Mouse (Mus musculus): ENCODE measurements around the gene Shc1. TPM values are rescaled to one million over a fixed set of nuclear protein-coding genes. Genes with fewer than 3 reads are reported as not detected.
"Not testable (repeated sequence)": the region's sequence is repeated elsewhere in the genome, so short reads cannot be mapped to it uniquely, and the experiment has no call there.

The Shc1 gene
- total RNA-seq, 1 experiment from 2014 or later: 58.1 TPM

DNA sequence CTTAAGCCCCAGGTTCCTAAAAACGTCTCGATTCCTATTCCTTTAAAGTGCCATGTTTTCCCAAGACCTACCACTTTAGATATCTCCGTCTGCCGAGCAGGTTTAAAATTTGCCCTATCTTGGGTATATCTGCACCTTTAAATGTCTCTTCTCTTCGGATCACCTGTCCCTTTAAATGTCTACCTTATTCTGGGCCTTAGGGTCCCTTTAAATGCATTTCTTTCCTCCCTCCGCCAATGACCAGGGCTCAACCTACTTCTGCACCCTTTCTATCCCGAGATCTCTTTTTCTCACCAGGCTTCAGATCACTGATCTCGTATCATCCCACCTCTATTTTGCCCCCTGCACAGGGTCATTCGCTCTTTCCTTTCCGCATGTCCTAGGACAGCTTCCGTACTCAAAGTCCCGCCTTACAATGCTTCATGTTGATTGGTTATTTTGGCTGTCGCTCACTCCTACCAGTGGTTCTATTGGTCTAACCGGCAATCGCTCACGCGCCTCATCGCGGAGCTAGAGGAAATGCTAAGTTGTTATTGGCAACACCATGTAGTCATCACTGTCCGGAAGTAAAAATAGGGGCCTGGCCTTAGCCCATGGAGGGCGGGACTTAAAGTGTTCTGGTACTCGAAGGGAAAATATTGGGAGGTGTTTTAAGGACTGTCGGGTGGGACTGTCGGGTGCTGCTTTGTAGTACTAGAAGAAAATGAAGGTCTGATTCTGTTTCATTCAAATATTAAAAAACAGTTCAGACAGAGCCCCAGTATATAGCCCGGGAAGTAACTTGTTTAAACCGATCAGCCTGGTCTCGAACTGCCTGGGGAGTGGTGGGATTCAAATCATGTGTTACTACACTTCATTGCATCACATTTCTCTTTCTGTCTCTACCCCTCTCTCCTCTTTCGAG, 6.5 kb upstream of the Shc1 start, which contains the start of gene Flad1:
TSS of gene Flad1 (minus strand) at position 381 of the 904 bp plus-strand sequence.
- ATAC-seq (ENCODE audit: extremely low read depth, insufficient number of reproducible peaks, low FRiP score, poor library complexity, severe bottlenecking): peak; percentile 100

GRCm38 (mm10) chr3:89416158-89416557, 2.1 kb upstream of the Shc1 start:
- no peak for ATAC-seq (ENCODE audit: extremely low read depth, insufficient number of reproducible peaks, low FRiP score, poor library complexity, severe bottlenecking)

DNA sequence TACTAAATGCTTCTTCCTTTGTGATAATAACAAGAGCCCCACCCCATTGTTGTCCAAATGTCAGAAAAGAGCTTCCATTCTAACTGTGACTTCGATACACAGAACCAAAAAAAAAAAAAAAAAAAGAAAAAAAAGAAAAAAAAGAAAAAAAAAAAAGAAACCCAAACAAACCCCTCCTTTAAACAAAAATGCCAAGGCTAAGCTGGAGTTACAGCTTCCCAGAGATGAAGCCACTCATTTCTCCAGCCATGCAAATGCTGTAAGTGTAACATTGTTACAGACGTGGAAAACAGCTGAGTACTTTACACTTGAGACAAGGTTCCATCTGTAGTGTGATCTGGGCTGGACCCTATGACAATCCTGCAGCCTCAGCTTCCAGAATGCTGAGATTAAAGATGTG, 1.1 kb upstream of the Shc1 start:
- no peak for ATAC-seq (ENCODE audit: extremely low read depth, insufficient number of reproducible peaks, low FRiP score, poor library complexity, severe bottlenecking)

- no peak for ATAC-seq (ENCODE audit: extremely low read depth, insufficient number of reproducible peaks, low FRiP score, poor library complexity, severe bottlenecking)
These were observed 438 bp upstream of the Shc1 start for GRCm38 (mm10) chr3:89417840-89418169.

- ATAC-seq (ENCODE audit: extremely low read depth, insufficient number of reproducible peaks, low FRiP score, poor library complexity, severe bottlenecking): no peak
These were observed 613 bp downstream of the Shc1 start for GRCm38 (mm10) chr3:89418861-89419250.

GRCm38 (mm10) chr3:89419571-89419970, 1.3 kb downstream of the Shc1 start:
- no peak for ATAC-seq (ENCODE audit: extremely low read depth, insufficient number of reproducible peaks, low FRiP score, poor library complexity, severe bottlenecking)

DNA sequence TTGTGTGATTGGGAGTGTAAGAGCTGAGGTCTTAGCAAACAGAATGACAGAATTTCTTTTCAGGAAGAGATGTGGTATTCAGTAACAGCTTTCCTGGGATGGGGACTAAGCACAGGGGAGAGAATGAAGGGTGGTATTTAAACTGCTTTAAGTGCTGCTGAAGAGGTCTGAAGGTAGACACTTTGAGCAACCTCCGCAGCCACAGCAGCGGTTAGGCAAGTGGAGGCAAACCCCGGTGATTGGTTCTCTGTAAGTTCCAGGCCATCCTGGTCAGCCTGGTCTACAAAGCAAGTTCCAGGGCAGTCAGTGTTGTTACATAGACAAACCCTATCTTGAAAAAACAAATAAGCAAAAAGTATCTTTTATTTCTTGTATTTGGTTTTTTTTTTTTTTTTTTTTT, 1.7 kb downstream of the Shc1 start:
- ATAC-seq (ENCODE audit: extremely low read depth, insufficient number of reproducible peaks, low FRiP score, poor library complexity, severe bottlenecking): no peak

GRCm38 (mm10) chr3:89420421-89420820, 2.2 kb downstream of the Shc1 start:
- ATAC-seq (ENCODE audit: extremely low read depth, insufficient number of reproducible peaks, low FRiP score, poor library complexity, severe bottlenecking): no peak

DNA sequence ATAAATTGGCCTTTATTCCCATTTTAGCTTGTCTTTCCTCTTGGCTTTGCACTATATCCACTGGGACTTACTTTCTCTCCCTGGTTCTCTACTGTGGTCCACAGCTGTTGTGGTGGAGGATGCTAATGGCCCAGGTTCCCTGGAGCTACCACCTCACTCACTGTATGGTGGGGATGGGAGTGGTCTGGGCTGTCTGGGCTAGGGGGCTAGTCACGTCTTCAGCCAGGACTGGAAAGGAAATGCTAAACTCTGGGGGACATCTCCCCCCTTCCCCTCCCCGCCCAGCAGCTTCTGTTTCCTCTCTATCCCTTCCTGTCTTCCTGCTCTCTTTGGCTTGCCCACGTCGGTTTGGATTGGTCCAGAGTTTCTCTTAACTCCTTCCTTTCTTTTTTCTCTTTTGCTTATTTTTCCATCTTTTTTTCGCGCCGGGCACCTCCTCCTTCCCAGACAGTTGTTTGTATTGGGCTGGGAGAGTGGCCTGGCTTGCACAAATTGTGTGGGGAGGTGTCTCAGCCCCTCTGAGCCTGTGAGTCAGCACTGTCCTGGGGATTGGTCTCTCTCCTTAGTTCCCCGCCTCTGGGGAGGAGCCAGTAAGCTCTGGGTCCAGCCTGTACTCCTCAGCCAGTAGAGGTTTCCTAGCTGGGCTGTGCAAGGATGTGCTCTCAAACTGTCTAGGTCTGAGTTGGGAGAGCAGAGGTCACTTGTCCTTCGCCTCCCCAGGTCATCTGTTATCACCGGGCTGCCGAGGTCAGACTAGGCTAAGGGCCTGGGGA, 2.9 kb downstream of the Shc1 start:
- ATAC-seq (ENCODE audit: extremely low read depth, insufficient number of reproducible peaks, low FRiP score, poor library complexity, severe bottlenecking): peak; percentile 42

DNA sequence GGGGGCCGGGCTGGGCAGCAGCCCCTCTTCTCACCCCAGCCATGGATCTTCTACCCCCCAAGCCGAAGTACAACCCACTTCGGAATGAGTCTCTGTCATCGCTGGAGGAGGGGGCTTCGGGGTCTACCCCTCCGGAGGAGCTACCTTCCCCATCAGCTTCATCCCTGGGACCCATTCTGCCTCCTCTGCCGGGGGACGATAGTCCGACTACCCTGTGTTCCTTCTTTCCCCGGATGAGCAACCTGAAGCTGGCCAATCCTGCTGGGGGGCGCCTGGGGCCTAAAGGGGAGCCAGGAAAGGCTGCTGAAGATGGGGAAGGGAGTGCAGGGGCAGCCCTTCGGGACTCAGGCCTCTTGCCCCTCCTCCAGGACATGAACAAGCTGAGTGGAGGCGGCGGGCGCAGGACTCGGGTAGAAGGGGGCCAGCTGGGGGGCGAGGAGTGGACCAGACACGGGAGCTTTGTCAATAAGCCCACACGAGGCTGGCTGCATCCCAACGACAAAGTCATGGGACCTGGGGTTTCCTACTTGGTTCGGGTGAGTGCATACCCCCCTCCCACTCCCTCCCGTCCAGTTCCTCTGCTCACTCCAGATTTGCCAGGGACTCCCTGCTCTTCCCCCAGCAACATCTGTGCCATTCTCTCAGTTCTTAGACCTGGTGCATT, 3.7 kb downstream of the Shc1 start:
- no peak for ATAC-seq (ENCODE audit: extremely low read depth, insufficient number of reproducible peaks, low FRiP score, poor library complexity, severe bottlenecking)

DNA sequence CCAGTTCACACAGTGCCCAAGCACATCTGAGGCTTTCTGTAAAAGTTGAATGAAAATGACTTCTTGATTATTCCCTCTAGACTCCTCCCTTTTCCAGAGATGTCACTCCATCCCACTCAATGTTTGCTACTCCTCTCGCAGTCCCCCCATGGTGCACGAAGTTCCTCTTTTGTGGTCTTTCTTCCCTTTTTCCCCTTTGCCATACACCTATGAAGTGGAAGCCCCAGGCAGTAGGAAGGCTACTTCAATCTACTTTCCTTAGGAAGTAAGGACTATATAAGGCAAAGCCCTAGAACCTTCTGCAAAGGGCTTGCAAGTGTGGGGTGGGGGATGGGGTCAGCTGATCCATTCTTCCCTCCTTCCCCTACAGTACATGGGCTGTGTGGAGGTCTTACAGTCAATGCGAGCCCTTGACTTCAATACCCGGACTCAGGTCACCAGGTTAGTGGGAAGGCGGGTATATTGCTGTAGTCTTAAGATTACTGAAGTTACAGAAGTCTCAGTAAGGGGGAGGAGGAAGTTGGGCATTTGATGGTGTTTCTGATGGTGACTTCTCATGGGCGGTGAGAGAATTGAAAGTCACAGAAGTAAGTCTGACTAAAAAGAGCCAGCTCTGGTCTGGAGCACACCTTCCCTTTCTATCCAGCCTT, 4.4 kb downstream of the Shc1 start:
- no peak for ATAC-seq (ENCODE audit: extremely low read depth, insufficient number of reproducible peaks, low FRiP score, poor library complexity, severe bottlenecking)

DNA sequence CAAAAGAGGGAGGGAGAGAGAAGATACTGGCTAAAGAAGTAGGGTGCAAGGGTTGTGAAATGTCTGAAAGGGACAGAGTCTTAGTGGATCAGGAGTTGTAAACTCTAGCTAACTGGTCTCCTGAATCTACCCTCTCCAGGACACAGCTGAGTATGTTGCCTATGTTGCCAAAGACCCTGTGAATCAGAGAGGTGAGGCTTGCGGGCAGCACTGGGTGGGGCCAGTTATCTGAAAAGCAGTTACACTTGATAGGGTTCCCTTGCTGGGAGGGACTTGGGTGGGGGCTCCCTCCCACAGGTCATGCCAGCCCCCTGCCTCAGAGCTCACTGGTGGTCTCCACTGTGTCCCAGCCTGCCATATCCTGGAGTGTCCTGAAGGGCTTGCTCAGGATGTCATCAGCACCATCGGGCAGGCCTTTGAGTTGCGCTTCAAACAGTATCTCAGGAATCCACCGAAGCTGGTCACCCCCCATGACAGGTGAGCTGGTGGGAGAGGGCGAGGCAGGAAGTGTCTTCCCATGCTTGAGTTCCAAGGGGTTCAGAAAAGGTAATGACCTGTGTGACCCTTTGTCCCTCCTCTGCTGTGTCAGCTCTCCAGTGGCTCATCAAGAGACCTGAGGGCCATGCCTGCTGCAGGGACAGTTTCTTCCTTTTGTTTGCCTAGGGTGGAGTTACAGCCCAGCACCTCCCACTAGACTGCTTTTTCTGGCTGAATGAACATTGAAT, 6.3 kb downstream of the Shc1 start:
- no peak for ATAC-seq (ENCODE audit: extremely low read depth, insufficient number of reproducible peaks, low FRiP score, poor library complexity, severe bottlenecking)

GRCm38 (mm10) chr3:89425141-89425525, 6.9 kb downstream of the Shc1 start:
- ATAC-seq (ENCODE audit: extremely low read depth, insufficient number of reproducible peaks, low FRiP score, poor library complexity, severe bottlenecking): no peak

DNA sequence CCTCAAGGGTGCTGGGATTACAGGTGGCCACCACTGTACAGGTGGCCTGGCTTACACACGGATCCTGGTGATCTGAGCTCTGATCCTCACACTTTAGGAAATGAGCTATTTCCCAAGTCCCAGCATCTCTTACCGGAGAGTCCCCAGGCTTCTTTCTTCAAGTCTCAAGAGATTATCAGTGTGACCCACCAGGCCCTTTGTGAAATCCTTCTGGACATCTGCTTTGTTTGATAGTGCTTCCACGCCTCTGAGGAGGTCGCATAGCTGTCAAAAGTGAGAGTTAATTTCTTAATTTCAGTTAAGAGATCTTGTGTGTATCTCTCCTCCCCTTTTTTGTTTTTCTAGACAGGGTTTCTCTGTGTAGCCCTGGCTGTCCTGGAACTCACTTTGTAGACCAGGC, 7.6 kb downstream of the Shc1 start:
- ATAC-seq (ENCODE audit: extremely low read depth, insufficient number of reproducible peaks, low FRiP score, poor library complexity, severe bottlenecking): no peak

GRCm38 (mm10) chr3:89429021-89429420, 10.8 kb downstream of the Shc1 start:
- not testable (repeated sequence) for ATAC-seq (ENCODE audit: extremely low read depth, insufficient number of reproducible peaks, low FRiP score, poor library complexity, severe bottlenecking)

DNA sequence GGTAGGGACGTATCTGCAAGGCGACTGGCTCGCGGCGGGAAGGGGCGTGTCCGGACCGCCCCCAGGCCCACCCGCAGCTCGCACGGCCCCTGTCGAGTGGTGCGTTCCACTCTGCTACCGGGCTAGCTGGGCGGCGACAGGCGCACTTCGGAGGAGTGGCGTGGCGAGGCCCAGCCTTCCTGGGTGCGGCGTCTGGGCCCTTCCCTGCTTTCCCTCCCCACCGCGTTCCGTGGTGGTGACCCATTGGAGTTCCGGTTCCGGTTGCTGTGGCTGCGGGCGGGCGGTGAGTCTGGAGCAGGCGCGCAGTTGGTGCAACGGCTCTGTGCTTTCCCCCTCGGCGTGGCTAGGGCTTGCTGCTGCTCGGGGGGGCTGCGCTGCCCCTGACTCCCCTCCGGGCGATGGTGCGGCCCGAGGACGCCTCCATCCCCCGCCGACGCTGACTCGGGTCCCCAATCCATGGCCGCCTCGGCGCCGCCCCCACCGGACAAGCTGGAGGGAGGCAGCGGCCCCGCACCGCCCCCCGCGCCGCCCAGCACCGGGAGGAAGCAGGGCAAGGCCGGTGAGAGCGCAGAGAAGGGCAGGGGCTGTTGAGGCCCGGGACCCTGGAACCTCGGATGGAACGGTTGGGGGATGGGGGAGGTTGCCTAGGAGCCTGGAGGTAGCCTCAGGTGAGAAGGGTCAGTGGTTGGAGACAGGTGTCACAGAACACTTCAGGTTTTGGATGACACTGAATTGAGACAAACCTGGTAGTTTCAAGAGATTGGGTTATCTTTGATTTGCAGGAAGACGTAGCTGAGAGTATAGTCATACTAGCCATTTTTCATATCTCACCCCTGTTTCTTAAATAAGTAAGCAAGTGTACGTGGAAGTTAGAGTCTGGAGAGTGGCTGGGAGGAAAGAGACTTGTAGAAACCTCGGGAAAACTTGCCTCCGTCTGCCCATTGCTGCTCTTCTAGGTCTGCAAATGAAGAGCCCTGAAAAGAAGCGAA, 12.2 kb downstream of the Shc1 start, which contains the start of gene Pygo2:
TSS of gene Pygo2 (plus strand) at position 44 of the 989 bp plus-strand sequence.
- ATAC-seq (ENCODE audit: extremely low read depth, insufficient number of reproducible peaks, low FRiP score, poor library complexity, severe bottlenecking): peak; percentile 90

DNA sequence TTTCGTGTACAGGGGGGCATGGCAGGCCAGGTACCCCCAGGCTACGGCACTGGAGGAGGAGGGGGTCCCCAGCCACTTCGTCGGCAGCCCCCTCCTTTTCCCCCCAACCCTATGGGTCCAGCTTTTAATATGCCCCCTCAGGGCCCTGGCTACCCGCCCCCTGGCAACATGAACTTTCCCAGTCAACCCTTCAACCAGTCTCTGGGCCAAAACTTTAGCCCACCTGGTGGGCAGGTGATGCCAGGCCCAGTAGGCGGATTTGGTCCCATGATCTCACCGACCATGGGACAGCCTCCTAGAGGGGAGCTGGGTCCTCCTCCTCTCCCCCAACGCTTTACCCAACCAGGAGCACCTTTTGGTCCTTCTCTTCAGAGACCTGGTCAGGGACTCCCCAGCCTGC, 14.4 kb downstream of the Shc1 start:
- ATAC-seq (ENCODE audit: extremely low read depth, insufficient number of reproducible peaks, low FRiP score, poor library complexity, severe bottlenecking): no peak

All from neutrophil, adult 5-6 weeks (primary cell).